Mouse (Mus musculus) kidney, postnatal 25 days (tissue): Measurements from ENCODE around the gene Stxbp6.
"Not testable (repeated sequence)": the region's sequence is repeated elsewhere in the genome, so short reads cannot be mapped to it uniquely, and the experiment has no call there.

ENCODE experiments used
- DNase-seq, 2 experiments: peaks; one replicate each; pipeline ENCODE4 v3.0.0; 2021; ENCODE audit warnings: mixed read lengths in 2 of 2

Stxbp6 gene

GRCm38 (mm10) chr12:45074611-45075342, at the start of gene Stxbp6:
Gene Stxbp6, minus strand, starts transcription at chr12:45074709.
- peak; percentile 90 to 92 for DNase-seq

GRCm38 (mm10) chr12:45102954-45103353, 28.4 kb upstream of the Stxbp6 start:
- not testable (repeated sequence) for DNase-seq

- no peak for DNase-seq
Observed at GRCm38 (mm10) chr12:45093732-45094131, 19.2 kb upstream of the Stxbp6 start.

- DNase-seq = no peak
Observed at GRCm38 (mm10) chr12:45092444-45092843, 17.9 kb upstream of the Stxbp6 start.

GRCm38 (mm10) chr12:45083145-45083475, 8.6 kb upstream of the Stxbp6 start:
- no peak for DNase-seq

GRCm38 (mm10) chr12:45082379-45083144, 8.1 kb upstream of the Stxbp6 start:
- no peak for DNase-seq

- no peak for DNase-seq
Observed at GRCm38 (mm10) chr12:45081617-45082016, 7.1 kb upstream of the Stxbp6 start.

GRCm38 (mm10) chr12:45080753-45081122, 6.2 kb upstream of the Stxbp6 start:
- DNase-seq = no peak

GRCm38 (mm10) chr12:45080036-45080752, 5.7 kb upstream of the Stxbp6 start:
- no peak for DNase-seq

GRCm38 (mm10) chr12:45075631-45076030, 1.1 kb upstream of the Stxbp6 start:
- no peak for DNase-seq

GRCm38 (mm10) chr12:45074042-45074601, 387 bp downstream of the Stxbp6 start:
- DNase-seq = peak; percentile 88 to 94

- DNase-seq = peak in 1 of 2 experiments; percentile 5
Observed at GRCm38 (mm10) chr12:45073331-45074041, 1.0 kb downstream of the Stxbp6 start.

GRCm38 (mm10) chr12:45072185-45072584, 2.3 kb downstream of the Stxbp6 start:
- peak; percentile 18 to 44 for DNase-seq

GRCm38 (mm10) chr12:45070186-45070585, 4.3 kb downstream of the Stxbp6 start:
- DNase-seq = peak; percentile 44 to 65

GRCm38 (mm10) chr12:45068145-45068754, 6.3 kb downstream of the Stxbp6 start:
- DNase-seq = no peak

- no peak for DNase-seq
Observed at GRCm38 (mm10) chr12:45067686-45068085, 6.8 kb downstream of the Stxbp6 start.

GRCm38 (mm10) chr12:45067047-45067685, 7.3 kb downstream of the Stxbp6 start:
- no peak for DNase-seq

GRCm38 (mm10) chr12:45063606-45064005, 10.9 kb downstream of the Stxbp6 start:
- DNase-seq = no peak

- DNase-seq = no peak
Observed at GRCm38 (mm10) chr12:45061336-45061735, 13.2 kb downstream of the Stxbp6 start.

- no peak for DNase-seq
Observed at GRCm38 (mm10) chr12:45060804-45061203, 13.7 kb downstream of the Stxbp6 start.

GRCm38 (mm10) chr12:45058007-45058406, 16.5 kb downstream of the Stxbp6 start:
- DNase-seq = no peak

GRCm38 (mm10) chr12:45056372-45056771, 18.1 kb downstream of the Stxbp6 start:
- DNase-seq = no peak
